Mouse (Mus musculus) cerebellum, postnatal 14 days (tissue): ENCODE data around the gene Gpha2.

Source experiments
- DNase-seq, 2 experiments: peaks; one replicate each; pipeline ENCODE4 v3.0.0; 2021; ENCODE audit warnings: mixed read lengths in 2 of 2

The Gpha2 gene

DNA sequence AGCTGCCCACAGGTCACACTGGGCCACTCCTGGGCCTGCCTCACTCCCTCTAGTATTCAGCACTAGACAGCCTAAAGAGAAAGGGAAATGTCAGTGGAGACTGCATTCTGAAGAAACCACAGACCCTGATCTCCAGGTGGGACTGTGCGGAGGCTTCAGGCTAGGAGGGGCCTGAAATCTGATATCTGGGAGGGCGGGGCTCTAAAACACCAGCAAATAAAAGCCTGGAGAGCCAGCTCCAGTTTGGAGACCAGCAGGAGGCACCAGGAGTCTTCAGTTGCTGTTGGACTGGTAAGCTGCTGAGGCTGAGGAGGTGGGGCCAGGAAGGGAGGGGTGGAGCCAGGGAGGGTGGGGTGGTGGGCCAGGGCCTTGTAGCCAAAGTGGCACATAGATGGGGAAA is at the start of gene Gpha2:
Gpha2 (plus strand) TSS at position 246 of the 400 bp plus-strand sequence.
- no peak for DNase-seq

DNA sequence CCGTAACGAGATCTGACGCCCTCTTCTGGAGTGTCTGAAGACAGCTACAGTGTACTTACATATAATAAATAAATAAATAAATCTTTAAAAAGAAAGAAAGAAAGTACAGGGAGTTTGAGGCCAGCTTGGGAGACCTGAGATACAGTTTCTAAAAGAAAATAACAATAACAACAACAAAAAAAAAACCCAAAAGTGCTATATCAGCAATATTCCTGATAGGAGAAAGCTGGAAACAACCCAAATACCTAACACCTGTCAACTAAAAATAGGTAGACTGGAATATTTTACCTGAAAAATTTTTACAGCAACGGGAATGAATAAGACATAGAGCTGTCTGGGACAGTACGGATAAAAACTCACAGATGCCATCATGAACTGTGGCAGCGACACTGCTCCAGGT is 47.4 kb upstream of the Gpha2 start:
- DNase-seq = no peak

DNA sequence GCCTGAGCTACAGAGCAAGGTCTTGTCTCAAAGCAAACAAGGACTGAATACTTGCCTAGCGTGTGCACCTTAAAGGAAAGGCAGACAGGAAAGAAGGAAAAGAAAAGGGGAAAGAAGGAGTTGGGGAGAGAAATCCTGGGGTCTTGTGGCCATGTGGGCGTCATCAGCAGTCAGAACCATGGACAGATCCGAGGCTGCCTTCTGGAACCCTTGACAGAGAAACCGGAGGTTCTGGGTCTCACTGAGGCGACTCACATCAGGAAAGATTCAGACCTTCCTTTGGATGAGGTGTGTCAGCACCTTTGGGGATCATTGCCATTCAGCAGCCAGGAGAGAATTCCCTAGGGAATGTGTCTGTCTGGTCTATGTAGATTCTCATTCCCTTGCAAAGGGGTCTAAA is 44.6 kb upstream of the Gpha2 start:
- no peak for DNase-seq

DNA sequence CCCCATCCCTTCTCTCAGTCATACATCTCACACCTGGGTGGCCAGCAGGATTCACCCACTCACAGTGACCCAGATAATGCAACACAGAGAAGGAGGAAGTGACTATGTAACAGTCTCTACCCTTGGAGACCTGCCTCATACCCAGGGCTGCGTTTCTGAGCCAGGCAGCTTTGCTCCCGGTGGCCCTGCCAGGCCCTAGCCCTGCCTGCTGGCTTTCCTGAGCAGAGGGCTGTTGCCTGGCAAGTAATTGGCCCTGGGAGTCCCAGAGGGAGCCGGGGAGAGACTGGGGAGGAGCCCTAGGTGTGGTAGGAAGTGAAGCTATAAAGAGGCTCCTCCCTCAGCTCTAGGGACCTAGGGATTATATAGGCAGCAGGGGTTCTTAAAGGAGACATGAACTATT is 43.6 kb upstream of the Gpha2 start:
- peak; percentile 66 to 75 for DNase-seq

DNA sequence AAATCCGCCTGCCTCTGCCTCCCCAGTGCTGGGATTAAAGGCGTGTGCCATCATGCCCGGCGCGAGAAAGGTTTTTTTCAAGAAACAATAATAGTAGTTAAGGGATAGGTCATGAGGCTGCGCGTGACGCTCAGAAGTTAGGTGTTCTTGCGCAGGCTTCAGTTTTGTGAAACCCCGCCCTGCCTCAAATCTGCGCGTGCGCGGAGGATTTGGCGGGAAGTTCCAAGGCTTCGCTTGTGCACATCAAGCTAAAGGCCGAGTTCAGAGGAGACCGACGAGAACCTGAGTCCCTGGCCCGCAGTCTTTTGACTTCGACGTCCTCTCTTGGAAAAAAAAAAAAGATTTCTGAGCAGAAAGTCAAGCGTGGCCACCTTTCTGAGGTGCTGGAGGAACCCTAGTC is 42.0 kb upstream of the Gpha2 start, which contains the start of gene Majin:
Majin (plus strand) TSS at position 258 of the 400 bp plus-strand sequence.
- no peak for DNase-seq

DNA sequence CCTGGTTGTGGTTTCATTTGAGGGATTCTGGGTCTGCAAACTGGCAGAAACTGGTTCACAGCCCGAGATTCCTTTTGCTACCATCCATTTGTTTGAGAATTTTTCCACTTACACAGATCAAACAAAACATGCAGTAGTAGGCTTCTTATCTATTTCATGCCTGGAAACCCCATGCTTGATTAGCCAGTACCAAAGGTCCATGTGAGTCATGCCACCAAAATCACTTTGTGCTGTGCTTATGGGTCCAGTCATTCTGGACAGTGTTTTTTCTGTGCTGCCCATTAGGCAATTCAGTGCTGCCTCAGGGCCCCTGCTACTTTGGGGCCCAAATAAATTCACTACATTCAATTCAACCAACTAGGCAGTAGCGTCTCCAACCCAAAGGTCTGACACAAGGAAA is 21.9 kb upstream of the Gpha2 start:
- DNase-seq = no peak

DNA sequence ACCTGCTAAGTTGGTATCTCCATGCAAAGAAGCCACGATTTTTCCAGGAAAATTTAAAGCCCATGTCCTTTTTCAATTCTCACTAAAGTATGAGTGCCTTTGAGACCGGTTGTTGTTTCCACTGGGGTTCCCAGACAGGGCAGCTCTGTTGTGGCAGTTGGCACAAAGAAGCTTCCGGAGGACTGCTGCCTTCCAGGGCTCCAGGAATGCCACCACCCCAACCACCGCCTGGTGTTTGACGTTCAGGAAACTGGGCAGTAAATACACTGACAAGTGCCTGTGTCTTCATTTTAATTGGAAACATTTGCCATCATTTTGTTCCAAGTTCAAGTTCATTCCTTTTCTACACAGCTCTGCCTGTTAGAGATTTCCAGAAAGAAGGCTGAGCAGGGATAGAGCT is 19.5 kb upstream of the Gpha2 start:
- DNase-seq = no peak

DNA sequence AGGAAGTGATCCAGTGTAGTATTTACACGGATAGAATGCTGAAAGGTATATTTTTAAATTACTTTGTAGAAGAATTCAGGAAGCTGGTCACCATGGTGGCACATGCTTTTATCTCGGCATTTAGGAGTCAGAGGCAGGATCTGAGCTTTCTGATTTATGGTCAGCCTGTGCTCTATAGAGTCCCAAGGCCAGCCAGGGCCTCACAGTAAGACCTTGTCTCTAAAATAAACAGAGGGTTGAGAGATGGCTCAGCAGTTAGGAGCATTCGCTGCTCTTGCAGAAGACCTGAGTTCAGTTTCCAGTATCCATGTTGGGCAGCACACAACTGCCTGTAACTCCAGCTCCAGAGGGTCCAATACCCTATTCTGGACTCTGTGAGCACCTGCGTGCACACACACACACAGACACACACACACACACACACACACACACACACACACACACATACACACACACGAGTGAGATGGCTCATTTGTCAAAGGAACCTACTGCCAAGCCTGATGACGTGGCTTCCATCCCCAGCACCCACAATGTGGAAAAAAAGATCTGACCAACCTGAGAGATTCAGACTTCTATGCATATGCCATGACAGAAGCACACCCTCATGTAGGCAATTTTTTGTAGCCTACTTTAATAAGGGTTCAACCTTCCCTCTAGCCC is 10.0 kb upstream of the Gpha2 start:
- DNase-seq = no peak

DNA sequence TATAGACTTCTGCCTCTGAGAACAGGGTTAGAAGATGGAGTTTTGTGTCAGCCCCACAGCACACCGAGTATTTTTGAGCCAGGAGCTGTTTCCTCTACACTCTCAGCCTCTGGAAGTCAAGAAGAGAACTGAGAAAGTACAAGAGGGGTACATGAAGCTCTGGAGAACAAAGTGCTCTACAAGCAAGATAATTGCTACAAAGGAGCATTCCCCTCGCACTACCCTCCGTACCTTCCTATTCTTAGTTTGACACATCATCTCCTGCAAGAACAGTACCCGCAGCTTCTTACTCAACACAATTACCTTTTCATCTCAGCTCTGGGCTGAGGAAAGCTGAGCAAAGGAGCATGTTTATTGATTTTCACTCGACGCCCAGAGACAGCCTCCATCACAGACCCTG is 7.6 kb upstream of the Gpha2 start:
- DNase-seq = no peak

DNA sequence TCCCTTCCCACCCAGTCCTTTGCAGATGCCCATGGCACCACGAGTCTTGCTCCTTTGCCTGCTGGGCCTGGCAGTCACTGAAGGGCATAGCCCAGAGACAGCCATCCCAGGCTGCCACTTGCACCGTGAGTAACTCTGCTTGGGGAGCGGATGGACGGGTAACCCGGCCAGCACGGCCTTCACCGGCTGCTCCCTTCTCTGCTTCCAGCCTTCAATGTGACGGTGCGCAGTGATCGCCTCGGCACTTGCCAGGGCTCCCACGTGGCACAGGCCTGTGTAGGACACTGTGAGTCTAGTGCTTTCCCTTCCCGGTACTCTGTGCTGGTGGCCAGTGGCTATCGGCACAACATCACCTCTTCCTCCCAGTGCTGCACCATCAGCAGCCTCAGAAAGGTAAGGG is 583 bp downstream of the Gpha2 start:
- peak in 1 of 2 experiments; percentile 31 for DNase-seq

DNA sequence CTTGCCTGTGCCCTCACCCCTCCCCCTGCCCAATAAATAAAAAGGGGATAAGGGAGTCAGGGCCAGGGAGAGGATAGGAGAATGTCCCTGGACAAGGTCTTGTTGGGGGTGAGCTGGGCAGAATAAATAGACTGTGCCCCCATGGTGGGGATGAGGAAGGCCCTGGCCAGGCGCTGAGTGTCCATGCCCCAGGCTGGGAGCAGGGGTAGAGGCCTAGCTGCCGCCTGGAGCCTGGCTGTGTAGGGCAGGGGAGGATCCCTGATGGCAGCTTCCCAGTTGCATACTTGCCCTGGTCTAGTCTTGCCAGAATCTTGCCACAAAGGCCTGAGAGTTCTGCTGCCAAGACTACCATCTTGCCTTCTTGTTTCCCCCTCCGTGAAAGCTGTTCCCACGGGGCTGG is 1.7 kb downstream of the Gpha2 start:
- DNase-seq = peak in 1 of 2 experiments; percentile 16

DNA sequence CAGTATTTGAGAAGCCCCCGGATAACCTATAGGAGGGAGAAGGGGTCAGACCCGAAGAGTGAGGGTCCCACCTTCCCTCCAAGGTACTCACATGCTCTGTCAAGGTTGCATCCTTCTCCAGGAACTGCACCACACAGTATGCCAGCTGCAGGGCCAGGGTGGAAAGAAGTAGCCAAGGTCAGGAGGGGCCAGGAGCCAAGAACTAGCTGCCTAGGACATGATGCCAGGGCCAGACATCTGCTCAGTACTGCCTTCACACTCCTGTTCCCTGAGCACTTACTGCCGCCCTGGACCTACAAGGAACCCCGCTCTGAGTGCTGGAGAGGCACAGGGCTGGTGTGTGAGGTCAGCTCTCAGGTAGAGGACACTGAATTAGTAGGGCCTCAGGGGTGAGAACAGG is 4.2 kb downstream of the Gpha2 start:
- DNase-seq = peak; percentile 56

DNA sequence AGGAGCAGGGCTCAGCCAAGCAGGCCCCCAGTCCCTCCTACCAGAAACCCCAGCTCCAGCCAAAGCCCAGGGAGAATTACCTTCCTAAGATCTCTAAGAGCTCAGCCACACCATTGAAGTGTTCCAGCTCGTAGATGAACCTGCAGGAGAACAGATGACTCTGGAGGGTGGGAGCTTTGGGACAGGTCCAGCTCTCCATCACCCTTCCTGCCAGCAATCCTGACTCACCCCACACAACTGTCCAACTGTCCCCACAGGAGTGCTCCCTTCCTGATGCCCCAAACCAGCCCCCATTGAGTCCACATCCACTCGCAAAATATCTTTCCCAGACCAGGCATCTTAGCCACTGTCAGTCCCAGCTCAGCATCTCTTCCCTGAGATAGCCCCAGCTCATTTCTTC is 4.9 kb downstream of the Gpha2 start:
- peak in 1 of 2 experiments; percentile 28 for DNase-seq

DNA sequence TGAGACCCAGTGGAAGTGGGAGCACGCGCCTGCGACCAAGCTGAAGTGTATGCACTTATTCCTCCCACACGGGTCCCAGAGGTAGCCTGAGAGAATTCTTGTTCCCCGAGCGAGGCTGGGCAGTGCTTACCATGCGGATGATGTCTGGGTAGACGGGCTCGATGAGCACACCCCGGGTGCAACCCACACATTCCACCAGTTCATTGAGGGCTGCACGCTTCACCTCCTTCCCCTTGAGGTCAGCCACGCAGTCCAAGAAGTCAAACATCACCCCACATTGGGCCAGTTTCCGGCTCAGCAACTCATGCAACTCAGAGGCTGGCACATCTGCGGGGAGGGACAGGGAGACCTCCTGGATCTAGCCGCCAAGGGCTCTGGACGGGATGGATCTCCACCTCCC is 7.5 kb downstream of the Gpha2 start:
- DNase-seq = peak; percentile 11 to 15

DNA sequence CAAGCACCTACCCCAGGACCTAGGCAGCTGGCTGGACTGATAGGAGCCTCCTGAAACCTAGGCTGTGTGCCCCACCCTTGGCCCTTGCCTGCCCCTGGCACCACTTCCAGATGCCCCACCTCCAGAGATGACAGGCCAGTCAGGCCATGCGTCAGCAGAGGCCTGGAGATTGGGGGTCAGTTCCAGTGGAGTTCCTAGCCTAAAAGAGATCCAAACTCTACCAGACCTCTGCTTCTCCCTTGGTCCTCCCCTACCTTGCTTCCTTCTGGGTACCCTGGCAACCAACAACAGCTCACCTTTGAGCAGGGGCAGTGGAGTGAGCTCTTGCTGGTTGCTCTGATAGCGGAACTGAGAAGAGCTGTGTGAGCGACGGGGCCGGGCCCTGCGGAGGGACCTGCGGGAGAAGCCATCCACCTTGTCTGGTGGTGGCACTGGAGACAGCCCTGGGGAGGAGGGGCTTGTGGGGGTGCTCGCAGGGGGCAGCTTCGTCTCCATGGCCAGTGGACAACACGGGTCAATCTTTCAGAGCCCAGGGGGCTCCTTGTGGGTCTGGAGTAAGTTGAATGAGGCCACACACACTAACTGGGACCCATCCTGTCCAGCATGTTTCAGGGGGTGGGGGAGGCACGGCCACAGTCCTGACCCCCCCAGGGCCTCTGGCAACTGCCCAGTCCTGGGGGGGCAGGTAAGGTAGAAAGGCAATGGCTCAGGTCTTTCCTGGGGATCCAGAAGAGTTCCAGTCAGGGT is 8.3 kb downstream of the Gpha2 start:
- peak; percentile 42 to 51 for DNase-seq

DNA sequence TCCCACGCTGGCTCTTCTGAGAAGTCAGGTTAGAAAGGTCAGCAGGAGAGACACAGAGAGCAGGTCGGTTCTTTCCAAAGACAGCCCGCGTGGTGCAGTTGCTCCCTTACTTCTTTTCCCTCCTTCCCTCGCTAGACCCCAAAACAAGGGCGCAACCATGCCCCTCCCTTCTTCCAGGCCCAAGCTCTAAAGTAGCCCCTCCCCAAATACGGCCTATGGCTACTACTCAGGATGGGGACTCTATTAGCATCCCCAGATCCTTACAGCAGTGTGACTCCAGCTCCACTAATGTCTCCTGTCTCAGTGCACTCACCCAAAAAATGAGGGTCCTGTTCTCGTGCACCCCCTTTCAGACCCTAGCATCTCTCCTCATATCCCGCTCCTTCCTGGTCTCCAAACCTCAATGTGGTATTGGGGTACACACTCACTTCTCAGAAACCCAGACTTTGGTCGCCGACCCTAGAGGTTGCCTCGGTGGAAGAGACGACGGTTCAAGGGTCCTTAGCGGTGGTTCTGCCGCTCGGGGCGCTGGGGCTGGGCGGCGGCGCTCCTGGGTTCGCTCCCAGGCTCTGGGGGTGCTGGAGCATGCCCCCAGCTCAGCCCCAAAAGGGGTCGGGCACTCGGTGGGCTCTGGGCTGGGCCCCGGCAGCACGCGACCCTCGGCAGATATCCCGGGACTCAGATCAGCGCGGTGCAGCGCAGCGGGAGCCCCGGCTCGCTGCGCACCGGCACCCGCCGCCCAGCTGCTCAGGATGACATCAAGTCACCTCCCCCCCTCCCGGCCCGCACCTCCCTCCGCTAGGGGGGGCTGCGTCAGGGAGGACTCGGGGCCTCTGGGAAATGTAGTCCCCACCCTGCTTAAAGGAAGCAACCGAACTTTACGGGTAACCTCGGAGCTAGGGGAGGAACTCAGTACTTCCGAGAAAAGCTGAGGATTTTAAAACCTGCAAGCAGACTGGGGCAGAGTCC is 9.2 kb downstream of the Gpha2 start, which contains the start of gene Ppp2r5b:
Ppp2r5b (minus strand) TSS at position 789 of the 969 bp plus-strand sequence.
- DNase-seq = peak; percentile 96 to 97

DNA sequence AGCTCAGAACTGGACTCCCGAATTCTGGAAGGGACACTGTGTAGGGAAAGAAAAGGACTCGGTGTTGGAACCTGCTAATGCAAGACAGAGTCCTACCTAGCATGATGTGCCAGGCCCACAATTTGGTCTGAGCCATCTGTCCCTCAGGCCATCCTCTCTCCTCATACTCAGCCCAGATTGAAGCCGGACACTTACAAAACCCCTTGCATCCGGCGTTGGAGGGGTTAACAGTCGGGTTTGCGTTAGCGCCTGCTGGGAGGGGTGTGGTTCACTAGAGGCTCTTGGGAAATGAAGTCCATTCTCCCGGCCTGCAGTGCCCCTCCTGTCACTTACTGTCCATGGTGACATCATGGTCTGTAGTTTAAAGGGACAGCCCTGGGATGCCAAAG is 9.9 kb downstream of the Gpha2 start:
- DNase-seq = peak; percentile 97 to 98

DNA sequence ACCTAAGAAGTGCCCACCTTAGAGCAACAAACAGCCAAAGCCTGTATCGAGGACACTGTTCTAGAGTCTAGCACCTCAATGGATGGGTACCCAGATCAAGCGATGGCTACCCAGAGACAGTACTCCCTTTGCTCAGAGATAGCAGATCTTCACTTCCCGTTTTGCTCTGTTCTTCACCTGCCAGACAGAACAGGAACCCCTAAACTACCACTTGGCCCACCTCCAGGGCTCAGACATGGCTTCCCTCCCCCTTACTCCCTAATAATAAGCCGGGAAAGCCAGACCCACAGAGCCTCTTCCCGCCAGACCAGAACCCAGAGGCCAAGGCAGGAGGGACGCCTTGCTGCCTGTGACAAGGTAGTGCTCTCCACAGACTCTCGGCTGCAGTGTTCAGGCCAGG is 10.7 kb downstream of the Gpha2 start:
- peak; percentile 40 to 58 for DNase-seq

DNA sequence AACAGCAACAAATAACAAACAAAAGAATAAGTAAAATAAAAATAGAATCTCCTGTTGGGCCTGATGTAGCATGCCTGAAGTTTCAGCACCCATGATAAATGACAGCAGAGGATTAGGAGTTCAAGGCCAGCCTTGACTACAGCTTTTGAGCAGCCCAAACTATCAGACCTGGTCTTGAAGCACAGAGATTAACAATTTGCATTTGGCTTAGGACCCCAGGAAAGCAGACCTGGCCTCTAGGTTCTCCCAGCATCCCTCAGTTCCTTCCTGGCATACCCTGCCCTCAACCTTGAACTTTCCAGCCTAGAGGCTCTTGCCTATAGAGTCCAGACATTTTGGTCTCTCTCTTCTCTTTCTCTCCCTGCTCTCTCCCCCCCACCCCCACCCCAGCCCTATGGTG is 12.6 kb downstream of the Gpha2 start:
- no peak for DNase-seq

DNA sequence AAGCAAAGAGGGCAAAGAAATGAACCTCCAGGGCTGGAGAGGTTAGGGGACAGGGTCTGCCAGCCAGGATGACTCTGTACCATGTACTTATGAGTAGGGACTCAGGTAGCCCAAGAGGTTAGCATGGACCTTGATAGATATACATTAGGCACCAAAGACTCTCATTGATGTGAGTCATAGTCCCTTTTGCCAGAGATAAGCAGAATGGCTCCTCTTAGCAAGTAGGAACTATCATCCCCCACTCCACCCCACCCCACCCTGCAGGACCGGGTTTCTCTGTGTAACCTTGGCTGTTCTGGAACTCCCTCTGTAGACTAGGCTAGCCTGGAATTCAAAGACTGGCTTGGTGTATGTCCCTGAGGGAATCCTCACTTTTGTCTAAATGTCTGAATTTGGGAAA is 14.0 kb downstream of the Gpha2 start:
- DNase-seq = no peak

DNA sequence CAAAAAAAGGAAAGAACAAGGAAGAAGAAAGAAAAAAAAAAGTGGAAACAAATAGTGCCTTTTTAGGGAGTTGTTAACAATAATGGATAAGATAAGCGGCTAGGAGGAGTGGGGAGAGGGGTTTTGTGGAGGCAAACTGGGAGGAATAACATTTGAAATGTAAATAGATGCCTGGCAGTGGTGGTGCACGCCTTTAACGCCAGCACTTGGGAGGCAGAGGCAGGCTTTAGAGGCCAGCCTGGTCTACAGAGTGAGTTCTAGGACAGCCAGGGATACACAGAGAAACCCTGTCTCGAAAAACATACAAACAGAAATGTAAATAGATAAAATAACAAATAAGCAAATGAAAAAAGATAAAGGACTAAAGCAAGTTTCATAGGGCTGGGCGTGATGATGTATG is 14.5 kb downstream of the Gpha2 start:
- no peak for DNase-seq

DNA sequence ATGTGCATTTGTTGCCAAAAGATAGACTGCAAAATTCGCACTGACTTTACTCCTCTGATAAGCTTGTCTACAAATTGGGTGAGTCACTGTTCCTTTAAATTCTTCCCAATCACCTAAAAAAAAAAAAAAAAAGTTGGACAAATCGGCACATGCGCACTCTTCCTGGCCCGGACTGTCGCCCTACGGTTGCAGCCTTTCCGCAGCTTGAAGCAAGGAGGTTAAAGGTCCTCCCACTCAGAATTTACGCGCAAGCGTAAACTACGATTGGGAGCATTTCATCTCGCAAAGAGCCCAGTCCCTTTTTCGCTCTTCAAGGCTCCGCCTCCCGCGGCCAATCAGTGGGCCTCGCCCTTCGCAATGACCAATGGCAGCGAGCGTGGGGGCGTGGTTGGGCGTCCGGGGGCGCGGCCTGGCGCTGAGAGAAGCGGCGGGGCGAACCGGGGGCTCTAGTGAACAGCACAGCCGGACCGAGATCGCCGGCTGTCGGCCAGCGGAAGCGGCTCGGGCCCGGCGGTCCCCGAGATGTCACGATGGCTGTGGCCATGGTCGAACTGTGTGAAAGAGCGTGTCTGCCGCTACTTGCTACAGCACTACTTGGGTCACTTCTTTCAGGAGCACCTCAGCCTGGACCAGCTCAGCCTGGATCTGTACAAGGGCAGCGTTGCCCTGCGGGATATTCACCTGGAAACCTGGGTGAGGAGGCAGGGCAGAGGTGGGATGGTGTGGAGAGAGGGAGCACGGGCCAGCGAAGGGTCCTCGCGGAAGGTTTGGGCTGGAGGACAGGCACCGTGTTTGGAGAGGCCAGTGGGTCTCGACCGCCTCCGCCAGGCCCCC is 15.3 kb downstream of the Gpha2 start, which contains the start of gene Atg2a:
Atg2a (plus strand) TSS at position 395 of the 834 bp plus-strand sequence.
- peak; percentile 98 to 99 for DNase-seq
